Mouse (Mus musculus) embryo, embryonic 10 days (tissue): ENCODE measurements around the gene Kat7.
A peak's percentile ranks its signal among the peaks of the same experiment; 100 is the strongest.

ENCODE experiments used
- DNase-seq: peaks from one replicate; pipeline ENCODE4 v3.0.0-alpha.2; 2015; ENCODE audit warnings: low spot score

Kat7 gene

DNA sequence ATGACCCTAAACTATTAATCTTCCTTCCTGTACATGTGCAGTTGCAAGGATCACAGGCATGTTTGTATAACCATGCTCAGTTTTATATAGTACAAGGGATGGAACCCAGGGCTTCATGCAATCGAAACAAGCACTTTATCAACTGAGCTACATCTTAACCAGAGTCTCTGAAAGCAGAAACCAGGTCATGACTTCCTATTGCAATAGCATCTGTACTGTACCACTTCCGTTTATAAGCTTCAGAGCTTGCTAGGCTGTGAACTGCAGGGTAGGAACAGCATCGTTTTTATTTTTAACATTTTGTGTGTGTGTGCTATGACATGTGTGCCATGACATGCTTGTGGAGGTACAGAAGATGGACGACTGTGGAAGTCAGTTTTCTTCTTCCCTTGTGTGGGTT is 23.2 kb upstream of the Kat7 start:
- no peak for DNase-seq

DNA sequence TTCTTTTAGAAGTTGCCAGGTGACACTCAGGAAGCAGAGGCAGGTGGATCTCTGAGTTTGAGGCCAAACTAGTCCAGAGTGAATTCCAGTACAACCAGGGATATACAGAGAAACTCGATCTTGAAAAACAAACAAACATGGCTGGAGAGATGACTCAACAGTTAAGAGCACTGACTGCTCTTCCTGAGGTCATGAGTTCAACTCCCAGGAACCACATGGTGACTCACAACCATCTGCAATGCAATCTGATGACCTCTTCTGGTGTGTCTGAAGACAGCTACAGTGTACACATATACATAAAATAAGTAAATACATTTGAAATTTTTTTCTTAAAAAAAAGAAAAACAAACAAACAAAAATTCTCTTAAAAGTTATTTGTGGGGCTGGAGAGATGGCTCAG is 20.6 kb upstream of the Kat7 start:
- no peak for DNase-seq

GRCm38 (mm10) chr11:95328629-95329028 is 18.6 kb upstream of the Kat7 start:
- DNase-seq: no peak

DNA sequence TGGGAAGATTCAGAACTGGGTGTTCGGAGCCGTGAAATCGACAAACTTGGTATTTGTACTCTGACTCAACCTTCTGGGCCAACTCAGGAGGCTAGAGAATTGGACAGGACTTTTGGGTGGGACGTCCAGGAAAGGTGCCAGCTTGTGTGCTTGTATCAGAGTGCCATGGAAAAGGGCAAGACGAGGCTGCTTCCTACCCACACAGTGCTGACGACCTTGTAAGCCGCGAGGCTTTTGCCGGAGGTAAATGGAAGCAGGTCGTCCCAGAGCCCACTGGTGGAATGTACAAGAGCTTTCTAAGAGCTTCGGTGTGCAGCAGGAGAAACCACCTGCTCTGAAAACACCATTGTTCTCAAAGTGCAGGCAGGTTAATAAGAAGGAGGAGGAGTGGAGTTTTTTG is 16.2 kb upstream of the Kat7 start:
- DNase-seq: no peak

DNA sequence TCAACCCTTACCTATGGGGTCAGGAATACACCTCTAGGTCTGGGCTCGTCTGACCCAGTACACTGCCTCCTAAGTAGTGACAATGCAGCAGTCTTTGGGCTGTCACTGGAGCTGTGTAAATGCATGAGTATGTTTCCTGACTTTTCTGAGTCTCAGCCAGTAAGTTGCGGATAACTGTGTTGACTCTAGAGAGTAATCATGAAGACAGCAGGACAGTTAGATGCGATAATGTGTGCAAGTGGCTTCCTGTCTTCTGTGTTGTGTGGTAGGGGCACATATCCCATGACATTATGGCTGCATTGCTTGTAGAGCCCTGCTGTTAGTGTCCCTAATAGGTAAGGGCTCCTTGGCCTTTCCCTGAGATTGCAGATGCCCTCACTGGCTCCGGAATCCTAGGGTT is 15.8 kb upstream of the Kat7 start:
- no peak for DNase-seq

DNA sequence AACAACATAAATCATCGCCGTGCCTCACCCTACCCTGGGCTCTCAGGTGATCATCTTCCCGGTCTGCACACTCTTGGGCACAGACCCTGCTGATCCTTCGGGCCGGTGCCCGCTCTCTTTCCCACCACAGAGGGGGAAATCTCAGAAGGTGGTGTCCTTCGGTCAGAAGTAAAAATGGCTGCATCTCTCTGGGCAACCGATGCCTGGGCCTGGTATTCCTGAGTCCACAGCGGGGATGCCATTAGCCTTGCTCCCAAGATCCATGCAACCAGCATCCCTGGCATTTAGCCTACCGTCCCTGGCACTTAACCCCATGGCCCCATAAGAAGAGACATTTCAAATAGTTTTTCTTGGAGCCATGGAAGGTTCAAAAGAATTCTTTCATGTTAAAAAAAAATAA is 14.1 kb upstream of the Kat7 start:
- peak; percentile 73 for DNase-seq

DNA sequence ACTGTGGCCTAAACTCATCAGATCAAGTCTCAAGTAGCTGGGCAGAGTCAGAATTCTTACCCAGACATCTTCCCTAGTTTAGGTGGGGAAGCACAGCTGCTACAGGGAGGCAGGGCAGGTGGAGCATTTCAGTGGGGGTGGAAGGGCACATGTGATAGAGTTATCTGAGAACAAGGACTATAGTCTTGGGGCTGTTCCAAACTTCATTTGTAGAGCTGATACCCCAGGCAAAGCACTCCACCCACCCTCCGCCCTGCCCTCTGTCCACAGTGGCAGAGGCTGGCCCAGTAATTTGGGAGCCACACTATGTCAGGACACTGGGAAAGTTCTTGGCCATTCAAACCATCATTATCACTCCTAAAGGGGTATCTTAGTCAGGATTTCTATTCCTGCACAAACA is 10.0 kb upstream of the Kat7 start:
- DNase-seq: no peak

GRCm38 (mm10) chr11:95319506-95319905 is 9.5 kb upstream of the Kat7 start:
- DNase-seq: no peak

GRCm38 (mm10) chr11:95318116-95318515 is 8.1 kb upstream of the Kat7 start:
- DNase-seq: no peak

DNA sequence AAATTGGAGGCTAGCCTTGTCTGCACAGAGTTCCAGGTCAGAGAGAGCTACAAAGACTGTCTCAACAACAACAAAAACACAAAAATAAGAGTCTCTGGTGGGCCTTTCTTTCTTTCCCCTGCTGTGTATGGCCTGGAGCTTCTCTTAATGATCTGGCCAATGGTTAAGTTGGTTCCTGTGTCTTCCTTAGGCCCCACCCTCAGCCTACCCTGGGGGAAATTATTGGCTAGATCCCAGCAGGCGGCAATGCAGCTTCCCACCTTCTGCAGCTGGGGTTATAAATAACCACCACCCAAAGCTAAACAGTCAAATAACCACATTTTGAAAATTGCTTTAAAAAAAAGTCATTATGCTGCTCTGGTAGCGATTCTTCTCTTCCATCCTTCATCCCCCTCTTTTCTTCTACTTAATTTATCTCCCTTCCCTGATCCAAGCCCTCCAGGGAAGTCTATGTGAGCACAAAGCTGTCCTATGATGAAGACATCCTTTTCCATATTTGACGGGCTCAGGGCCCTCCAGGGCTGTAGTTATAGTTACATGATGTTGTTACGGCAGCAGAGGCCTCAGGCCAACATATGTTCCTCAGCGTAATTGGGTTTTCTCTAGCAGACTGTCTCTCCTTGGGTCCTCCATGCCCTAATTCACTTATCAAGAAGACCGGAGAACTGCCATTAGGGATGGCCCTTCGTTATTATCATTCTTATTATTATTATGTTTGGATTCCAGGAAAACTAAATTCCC is 5.3 kb upstream of the Kat7 start:
- DNase-seq: no peak

DNA sequence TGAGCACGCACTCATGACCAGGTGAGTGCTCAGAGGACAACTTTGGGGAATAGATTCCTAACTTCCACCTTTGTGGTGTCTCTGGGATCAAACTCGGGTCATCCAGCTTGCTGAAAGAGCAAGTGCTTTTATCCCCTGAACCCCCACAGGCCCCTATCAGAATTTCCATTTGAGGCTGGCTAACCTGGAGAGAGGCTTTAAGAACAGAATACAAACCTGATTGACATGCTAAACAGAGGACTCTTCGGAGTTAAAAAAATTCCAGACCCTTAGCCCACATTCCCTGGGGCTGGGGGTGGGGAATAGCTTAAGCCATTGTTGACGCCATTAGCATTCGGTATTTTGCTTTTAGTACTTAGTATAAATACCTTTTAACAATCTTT is 1.4 kb upstream of the Kat7 start:
- DNase-seq: no peak

DNA sequence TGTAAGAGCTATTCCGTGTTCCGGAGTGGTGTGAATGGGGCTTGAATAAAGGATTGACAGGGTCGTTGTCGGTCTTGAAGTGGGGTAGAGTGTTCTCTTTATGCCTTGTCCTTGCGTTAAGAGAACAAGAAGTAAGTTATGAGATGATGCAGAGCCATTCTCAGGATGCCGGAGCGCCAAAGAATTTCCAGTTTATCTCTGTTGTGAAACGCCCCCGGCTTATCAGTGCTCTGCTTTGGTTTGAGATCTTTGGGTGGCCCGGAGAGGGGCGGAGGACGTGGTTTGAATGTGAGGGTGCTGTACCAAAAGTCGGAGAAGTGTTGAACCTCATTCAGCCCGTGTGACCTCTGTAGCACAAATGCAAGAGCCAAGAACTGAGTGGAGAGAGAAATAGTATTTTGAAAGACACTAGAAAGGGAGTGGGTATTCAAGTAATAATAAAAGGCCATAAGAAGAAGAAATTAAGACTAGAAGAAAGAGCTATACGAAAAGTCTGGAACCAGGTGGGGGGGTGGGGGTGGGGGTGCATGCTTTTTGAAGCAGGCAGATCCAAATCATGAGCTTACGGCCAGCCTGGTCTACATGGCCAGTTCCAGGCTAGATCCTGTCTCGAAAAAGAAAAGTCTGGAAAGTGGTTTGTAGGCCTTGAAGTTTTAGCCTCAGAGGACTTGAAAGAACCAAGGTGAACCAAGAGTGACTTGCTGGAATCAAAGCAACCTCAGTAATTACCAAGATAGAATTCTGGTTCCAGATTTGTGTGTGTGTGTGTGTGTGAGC is 790 bp upstream of the Kat7 start:
- peak; percentile 14 for DNase-seq

- DNase-seq: peak; percentile 99
Observed at GRCm38 (mm10) chr11:95309510-95310006, 488 bp downstream of the Kat7 start.

DNA sequence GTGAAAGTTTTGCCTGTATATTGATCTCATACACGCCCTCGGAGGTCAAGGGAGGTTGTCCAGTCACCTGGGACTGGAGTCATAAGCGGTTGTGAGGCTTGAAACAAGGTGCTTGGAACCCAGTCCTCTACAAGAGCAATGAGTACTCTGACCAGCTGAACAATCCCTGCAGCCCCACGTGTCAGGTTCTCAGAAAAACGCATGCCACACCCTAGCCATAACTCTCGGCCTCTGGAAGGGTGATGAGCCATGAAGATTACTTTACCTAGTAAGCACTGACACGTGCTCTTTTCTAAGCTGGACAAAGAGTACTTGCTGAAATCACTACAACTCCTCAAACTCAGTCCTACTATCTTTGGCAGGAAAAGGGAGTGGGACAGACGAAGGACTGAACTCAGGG is 2.5 kb downstream of the Kat7 start:
- DNase-seq: no peak

DNA sequence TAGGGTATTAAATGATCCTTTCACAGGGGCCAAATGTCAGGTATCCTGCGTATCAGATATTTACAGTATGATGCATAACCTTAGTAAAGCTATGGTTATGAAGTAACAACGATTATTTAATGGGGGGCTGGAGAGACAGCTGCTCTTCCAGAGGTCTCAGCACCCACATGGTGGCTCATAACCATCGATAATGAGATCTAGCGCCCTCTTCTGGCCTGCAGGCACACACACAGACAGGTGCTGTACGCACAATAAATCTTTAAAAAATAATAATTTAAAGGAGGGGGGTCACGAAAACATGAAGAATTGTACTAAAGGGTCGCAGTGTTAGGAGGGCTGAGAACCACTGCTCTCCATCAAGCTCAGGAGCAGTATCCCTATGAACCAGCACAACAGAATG is 4.4 kb downstream of the Kat7 start:
- DNase-seq: no peak

DNA sequence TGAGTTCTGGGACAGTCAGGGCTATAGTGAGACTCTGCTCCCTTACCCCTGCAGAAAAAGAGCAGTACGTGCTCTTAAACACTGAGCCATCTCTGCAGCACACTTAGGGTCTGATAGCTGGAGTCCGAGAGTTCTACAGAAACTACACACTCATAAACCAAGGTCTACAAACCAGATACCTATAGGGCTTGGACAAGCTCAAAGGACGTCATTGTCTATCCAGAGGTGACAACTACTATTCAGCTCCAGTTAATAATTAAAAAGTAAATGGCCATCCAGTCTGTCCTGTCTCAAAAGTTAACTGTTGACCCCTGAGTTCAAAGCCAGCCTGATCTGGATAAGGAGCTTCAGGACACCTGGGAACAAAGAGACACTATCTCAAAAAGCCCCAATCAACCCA is 8.3 kb downstream of the Kat7 start:
- DNase-seq: no peak

DNA sequence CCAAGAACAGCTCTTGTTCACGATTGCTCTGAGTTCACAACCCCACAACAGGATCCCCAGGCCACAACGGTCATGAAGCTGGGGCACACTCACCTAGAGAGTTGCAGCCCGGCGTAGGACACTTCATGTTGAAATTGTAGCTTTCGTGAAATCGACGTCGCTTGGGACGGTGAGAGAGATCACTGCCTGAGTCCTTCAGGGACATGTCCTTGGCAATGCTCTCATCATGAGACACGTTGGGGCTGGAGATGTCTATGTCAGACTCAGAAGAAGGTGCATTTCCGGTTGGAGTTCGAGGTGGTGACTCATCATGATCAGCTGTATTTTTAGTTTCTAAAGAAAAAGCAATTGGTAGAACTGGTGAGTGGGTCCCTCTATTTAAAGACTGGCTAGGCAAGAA is 10.2 kb downstream of the Kat7 start:
- DNase-seq: no peak

GRCm38 (mm10) chr11:95298146-95298545 is 11.9 kb downstream of the Kat7 start:
- DNase-seq: peak; percentile 49

- DNase-seq: no peak
Observed at GRCm38 (mm10) chr11:95295736-95296135, 14.3 kb downstream of the Kat7 start.

DNA sequence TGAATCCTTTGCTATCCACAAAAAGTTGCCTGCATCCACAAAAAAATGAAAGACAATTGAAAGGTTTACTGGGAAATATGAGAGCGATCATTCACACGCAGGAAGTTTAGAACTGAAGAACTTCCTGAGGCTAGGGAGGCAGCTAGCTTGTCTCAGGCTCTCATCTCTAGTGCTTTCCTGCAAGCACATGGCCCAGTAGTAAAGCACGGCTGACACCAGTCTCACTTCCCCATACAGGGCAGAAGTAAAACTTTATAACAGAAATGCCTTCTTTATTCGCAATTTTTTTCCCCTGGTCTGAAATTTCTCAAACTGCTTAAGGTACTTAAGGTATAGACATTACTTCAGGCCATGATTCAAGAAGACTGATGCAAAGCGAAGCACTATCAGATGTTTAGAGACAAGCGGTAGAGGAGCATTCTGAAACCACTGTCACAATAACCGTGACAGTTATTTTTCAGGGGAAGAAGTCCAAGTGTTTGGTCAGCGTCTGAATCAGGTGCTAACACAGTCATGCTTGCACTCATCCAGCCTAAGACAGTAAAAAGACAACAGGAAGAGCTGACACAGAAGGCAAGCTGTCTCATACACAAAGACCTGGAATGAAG is 16.9 kb downstream of the Kat7 start:
- no peak for DNase-seq

DNA sequence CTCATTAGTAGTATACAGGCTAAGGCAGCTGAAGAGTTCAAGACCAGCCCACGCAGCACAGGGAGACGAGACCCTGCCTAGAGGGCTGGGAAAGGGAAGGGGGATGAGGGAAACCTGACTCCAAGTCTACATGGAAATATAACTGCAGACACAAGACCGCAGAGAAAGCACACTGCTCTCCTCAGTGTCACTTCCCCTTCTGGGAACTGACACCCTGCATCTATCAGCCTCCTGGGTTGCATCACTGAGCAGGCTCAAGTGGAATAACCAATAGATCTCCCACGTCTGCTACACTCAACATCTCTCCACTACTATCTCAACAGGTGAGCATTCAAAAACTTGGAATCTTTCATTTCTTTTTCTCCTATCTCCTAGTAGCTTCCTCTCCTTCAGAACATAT is 18.0 kb downstream of the Kat7 start:
- no peak for DNase-seq

- DNase-seq: no peak
Observed at GRCm38 (mm10) chr11:95282331-95282730, 27.7 kb downstream of the Kat7 start.

GRCm38 (mm10) chr11:95279061-95279659 is 30.9 kb downstream of the Kat7 start:
- DNase-seq: no peak
